Mouse (Mus musculus): ENCODE measurements around the gene Cog3.
"Not testable (repeated sequence)": the region's sequence is repeated elsewhere in the genome, so short reads cannot be mapped to it uniquely, and the experiment has no call there.

The Cog3 gene

DNA sequence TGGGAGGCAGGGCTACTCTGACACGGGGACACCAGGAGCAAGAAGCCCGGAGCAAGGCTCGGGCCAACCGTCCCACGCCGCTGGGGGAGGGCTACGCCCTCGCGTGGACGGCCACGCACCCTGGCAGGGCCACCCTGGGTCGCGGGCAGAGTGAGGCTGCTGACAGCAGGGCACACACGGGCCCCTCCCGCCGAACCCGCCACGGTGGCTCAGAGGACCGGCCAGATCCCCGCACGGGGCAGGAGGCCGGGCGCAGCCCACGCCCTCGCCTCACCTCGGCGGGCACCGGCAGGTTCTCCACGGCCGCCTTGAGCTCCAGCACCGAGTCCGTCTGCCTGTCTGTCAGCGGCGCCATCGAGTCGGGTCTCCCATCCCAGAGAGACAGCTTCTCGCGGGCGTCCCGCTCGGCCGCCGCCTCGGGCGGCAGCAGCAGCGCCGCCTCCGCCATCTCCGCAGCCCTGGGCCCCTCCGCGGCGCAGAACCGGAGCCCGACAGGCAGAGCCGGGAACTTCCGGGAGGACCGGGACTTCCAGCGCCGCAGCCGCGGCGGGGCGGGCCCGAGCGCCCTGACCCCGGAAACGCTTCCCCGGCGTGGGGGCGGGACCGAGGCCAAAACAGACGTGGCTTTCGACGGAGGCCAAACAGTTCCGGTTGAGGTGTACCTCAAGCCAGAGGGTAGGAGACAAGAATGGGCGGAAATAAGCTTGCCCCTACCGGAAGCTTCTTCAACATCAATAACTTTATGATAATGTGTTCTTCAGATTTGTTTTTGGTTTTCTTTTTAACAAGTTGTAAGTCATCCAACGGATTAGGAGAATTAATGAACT, at the start of gene Cog3:
Gene Cog3, minus strand, starts transcription at position 527 of the 827 bp plus-strand sequence.
- DNase-seq, result peak; percentile 97

GRCm38 (mm10) chr14:75797769-75798386, 43.6 kb upstream of the Cog3 start:
- DNase-seq, result no peak

- no peak for DNase-seq
Observed at GRCm38 (mm10) chr14:75795918-75796317, 41.6 kb upstream of the Cog3 start.

GRCm38 (mm10) chr14:75794726-75795125, 40.4 kb upstream of the Cog3 start:
- no peak for DNase-seq

GRCm38 (mm10) chr14:75794324-75794723, 40.0 kb upstream of the Cog3 start:
- no peak for DNase-seq

DNA sequence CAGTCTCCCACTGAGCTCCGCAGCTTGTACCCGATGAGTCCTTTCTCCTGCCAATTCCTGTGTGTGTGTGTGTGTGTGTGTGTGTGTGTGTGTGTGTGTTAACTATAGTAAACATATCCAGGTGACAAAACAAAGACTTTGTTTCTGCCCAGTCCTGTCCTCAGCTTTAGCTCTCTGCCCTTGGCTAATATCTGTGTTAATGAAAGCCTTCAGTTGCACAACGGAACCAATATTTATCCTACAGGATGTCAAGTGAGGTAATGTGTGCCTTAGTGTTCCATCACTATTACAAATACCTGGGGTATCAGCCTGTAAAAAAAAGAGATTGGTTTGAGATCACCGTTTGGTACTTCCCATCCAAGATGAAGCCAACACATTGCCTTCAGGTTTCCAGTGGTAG, 38.8 kb upstream of the Cog3 start:
- no peak for DNase-seq

- no peak for DNase-seq
Observed at GRCm38 (mm10) chr14:75791372-75791771, 37.1 kb upstream of the Cog3 start.

DNA sequence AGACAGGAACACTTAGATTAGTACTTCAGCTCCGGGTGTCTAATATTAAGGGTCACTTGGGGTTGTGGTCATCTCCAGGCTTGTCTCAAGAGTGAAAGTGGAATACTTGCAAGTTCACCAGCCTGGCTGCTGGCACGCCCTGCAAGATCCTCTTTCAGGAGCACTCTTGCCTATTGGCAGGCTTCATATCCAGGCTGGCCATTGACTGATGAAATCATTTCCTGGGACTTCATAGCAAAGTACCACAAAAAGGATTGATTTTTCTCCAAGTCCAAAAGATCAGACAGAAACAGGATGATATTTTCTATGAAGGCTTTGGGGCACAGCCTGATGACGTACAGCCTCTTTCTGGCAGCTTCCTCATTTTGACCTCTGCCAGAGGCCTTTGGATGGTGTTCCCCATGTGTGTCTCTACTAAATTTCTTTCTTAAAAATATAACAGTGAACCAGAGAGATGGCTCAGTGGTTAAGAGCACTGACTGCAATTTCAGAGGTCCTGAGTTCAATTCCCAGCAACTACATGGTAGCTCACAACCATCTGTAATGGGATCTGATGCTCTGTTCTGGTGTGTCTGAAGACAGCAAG, 36.2 kb upstream of the Cog3 start:
- DNase-seq, result no peak

- DNase-seq, result no peak
Observed at GRCm38 (mm10) chr14:75789291-75789690, 35.0 kb upstream of the Cog3 start.

- no peak for DNase-seq
Observed at GRCm38 (mm10) chr14:75787794-75788175, 33.5 kb upstream of the Cog3 start.

DNA sequence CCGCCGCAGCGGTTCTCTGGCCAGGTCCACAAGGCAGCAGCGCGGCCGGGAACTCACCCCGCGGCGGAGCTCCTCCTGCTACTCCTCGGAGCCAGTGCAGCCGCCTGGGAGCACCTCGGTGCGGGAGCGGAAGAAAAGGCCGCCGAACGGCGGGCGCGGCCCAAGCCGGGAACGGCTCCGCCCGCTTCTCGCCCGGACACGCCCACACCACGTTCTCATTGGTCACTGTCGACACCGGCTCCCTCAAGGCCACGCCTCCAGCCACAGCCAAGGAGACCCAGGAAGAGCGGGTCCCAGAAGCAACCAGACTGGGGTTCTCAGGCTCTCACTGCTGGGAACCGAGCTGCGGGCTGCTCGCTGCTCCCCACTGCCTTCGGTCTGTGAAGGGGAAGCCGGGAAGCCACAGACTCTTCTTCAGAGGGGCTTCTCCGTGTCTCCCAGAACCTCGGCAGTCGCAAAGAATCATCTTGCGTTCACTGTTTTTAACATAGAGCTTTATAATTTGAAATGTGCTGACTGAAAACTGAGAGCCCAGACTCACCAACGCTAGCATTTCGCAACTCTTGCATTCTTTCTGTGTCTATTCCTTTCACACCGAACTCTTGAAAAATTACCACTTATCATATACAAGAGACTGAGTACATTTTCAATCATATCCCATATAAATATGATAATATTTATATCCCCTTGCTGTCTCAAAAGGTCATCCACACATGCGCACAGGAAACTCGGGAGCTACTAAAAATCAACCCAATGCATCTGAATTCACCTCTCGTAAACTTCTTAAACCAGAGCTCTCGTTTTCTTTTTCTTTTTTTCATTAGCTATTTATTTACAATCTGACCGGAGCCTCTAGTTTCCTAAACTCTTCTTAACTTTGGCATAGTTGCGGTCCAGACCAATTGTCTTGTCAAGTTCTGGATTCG, 32.8 kb upstream of the Cog3 start, which contains the start of gene Slc25a30:
Gene Slc25a30, minus strand, starts transcription at position 170 of the 926 bp plus-strand sequence.
- peak; percentile 97 for DNase-seq

- DNase-seq, result no peak
Observed at GRCm38 (mm10) chr14:75786424-75786867, 32.1 kb upstream of the Cog3 start.

DNA sequence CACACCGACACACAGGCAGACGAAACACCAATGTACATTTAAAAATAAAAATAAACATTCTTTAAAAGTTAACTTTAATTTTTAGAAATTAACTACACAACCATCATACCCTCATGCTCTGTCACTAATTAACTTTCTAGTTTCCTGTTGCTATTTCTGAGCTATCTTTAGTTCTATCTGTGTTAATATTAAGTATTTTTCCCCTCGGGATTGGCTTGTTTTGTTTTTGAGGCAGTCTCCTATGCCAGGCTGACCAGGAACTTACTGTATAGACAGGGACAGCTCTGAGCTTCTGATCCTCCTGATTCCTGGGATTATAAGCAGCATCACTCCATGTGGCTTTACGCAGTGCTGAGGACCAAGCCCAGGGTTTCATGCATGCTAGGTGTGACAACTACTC, 25.6 kb upstream of the Cog3 start:
- DNase-seq, result no peak

- DNase-seq, result no peak
Observed at GRCm38 (mm10) chr14:75776637-75777036, 22.3 kb upstream of the Cog3 start.

GRCm38 (mm10) chr14:75773431-75773830, 19.1 kb upstream of the Cog3 start:
- no peak for DNase-seq

- DNase-seq, result not testable (repeated sequence)
Observed at GRCm38 (mm10) chr14:75772407-75772806, 18.1 kb upstream of the Cog3 start.

DNA sequence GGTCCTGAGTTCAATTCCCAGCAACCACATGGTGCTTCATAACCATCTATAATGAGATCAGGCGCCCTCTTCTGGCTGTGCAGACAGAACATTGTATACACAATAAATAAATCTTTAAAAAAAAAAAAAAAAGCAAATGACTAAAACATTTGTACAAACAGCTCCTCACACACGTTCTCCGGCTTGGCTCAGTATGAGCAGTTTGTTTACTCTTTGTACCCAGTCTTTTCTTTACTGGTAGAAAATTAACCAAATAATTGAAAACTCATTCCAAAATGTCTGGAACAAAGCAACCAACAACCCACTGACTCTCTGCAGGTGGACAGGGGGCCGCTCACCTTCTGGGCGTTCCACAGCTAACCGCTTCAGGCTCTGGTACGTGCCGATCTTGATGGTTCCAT, 16.8 kb upstream of the Cog3 start:
- DNase-seq, result no peak

- DNase-seq, result no peak
Observed at GRCm38 (mm10) chr14:75769334-75769733, 15.0 kb upstream of the Cog3 start.

DNA sequence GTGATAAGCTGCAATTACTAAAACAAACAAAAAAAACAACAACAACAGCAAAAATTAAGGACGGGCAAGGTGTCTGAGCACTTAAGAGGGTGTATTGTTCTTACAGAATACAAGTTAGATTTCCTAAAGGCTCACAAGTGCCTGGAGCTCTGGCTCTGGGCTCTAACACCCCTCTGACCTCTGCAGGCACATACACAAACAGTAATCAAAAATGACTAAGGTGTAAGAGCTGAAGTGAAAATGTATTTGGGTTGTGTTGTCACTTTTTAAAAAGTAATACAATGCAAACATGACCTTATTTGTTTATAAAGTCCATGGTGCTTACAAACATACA, 13.9 kb upstream of the Cog3 start:
- no peak for DNase-seq

GRCm38 (mm10) chr14:75767492-75768274, 13.4 kb upstream of the Cog3 start:
- peak; percentile 65 for DNase-seq

GRCm38 (mm10) chr14:75761028-75761805, 6.9 kb upstream of the Cog3 start:
- DNase-seq, result peak; percentile 47

All from cerebellum, adult 9-11 months (tissue).